Mouse (Mus musculus) bone marrow, adult 2 months (tissue): ENCODE measurements around the gene Krt8. TPM values are rescaled to one million over a fixed set of nuclear protein-coding genes. Genes with fewer than 3 reads are reported as not detected.
A peak's percentile ranks its signal among the peaks of the same experiment; 100 is the strongest.

ENCODE experiments used
- H3K27ac ChIP-seq: fragments of 200-500 bp; 2 replicates; pipeline ENCODE4 v1.5.1; 2012; ENCODE audit warnings: low read depth, mild to moderate bottlenecking, control low read depth, inconsistent platforms, low read length; ENCODE audit not compliant: control insufficient read depth, poor library complexity, insufficient read depth
- H3K4me1 ChIP-seq: fragments of 200-500 bp; 2 replicates; pipeline ENCODE4 v1.6.1; 2011; ENCODE audit warnings: low read length; ENCODE audit not compliant: control insufficient read depth, insufficient read depth
- H3K4me3 ChIP-seq: fragments of 200-500 bp; replicated peaks from 2 replicates; pipeline ENCODE3; 2011; ENCODE audit warnings: mild to moderate bottlenecking, low read depth, low read length, control low read depth; ENCODE audit not compliant: control insufficient read depth
- CTCF ChIP-seq: fragments of 200-500 bp; IDR thresholded peaks from 2 replicates; pipeline ENCODE4 v1.5.1; 2011; ENCODE audit warnings: low read length, control low read depth; ENCODE audit not compliant: control insufficient read depth, insufficient read depth
- POLR2A ChIP-seq: fragments of 200-500 bp; IDR thresholded peaks from 2 replicates; pipeline ENCODE4 v1.6.1; 2011; ENCODE audit warnings: low read depth, mild to moderate bottlenecking, control low read depth, low read length, borderline replicate concordance; ENCODE audit not compliant: control insufficient read depth
- WGBS: fragments of 180-500 bp; shearing (Covaris S2); methylation state at CpG from one replicate; pipeline ENCODE4 v1.1.7; 2018; 5-methylcytosine and 5-hydroxymethylcytosine counted together
- polyA plus RNA-seq: library from polyadenylated mRNA; stranded (reverse); fragments of >200 nt; gene quantifications from 2 replicates; pipeline ENCODE4 v1.2.4, GENCODE M21; 2011; ENCODE audit warnings: low replicate concordance; ENCODE audit not compliant: missing spikeins, insufficient read depth, insufficient read length

The Krt8 gene
- polyA plus RNA-seq, 1 experiment = 1.0 TPM

DNA sequence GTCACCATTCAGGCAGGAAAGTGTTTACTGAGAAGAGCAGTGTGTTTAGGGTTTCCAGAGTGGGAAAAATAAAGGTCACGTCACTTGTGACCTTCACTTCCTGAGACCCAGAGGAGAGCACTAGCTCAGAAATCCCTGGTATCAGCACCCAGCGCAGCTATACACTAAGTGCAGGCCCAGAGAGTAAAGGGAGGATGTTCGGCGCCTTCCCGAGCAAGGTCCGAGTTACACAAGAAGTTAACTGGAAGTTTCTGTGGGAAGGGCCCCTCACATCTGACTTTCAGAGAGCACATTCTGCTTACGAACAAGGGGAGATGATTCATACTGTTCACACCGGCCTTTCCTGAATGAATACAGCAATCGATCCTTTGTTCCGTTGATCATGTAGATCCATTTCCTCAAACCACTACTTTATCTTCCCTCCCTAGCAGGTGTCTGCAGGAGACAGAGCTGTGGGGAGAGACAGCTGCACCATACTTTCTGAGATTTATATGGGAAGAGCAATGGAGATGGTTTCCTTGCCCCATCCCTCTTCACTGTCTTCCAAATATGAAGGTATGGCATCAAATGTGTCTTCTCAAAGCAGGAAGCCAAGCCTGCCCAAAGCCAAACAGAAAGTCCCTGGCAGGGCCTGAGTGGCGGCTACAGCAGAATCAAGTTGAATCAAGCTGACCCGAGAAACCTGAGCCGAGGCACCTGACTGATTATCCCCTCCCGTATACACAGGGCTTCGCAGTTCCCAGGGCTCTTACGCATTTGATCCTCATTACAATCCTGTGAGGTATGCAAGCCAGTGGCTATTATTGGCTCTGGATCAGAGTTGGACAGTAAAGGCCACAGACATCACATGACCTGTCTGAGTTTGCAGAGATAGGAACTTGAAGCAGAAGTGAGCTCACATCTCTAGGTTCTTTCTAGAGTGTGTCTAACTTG lies 30.1 kb upstream of the Krt8 start:
- H3K4me3 ChIP-seq = no peak overlapping the region
- H3K4me1 ChIP-seq = no peaks in the 10 kb centered on the region
- H3K27ac ChIP-seq = no peak overlapping the region
- TF ChIP-seq POLR2A (no peak), CTCF (no peak)
- 83% methylated on average over 16 of the region's 16 CpGs for WGBS

DNA sequence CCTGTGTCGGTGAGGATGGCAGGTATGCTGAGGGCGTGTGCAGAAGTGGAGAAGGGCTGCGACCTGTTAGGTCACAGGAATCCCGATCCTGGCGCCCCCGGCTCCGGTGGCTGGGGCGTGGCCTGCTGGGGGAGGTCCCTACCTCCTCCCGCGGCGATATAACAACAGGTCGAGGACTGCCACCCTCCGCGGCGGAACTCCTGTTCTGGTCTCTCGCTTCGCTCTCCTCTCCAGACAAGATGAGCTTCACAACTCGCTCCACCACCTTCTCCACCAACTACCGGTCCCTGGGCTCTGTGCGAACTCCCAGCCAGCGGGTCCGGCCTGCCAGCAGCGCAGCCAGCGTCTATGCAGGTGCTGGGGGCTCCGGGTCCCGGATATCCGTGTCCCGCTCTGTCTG lies 23.8 kb upstream of the Krt8 start, which contains the start of gene Krt18:
Gene Krt18, plus strand, starts transcription at position 141 of the 400 bp plus-strand sequence.
- Histone ChIP-seq H3K4me3 (peak within 1 kb of the TSS; percentile 57), H3K4me1 (no peaks in the 10 kb centered on the region; the same call in 1 of the 2 replicates), H3K27ac (no peak within 1 kb of the TSS)
- TF ChIP-seq CTCF = no peak
- 0 out of 2 replicates have a peak, but pooled peaks have one; percentile 10 for TF ChIP-seq POLR2A
- 1% methylated on average over 28 of the region's 28 CpGs for WGBS

DNA sequence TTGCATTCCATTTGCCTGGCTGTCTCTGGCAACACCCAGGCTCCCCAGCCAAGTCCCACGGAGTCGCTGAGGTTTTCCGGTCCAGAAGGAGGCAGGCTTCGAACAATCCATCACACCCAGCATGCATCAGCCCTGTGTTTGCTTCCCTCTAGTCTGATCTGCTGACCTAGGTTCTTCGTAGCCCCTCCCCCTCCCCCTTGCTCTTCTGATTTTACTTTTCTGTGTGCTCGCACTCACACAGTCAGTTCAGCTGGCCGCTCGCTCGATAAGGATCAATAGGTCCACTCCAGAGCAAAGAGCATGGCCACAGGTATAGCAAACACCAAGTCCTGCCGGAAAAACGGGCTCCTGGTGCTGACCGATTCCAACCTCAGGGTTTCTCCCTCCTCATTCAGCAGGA lies 22.1 kb upstream of the Krt8 start:
- no peaks in the 10 kb centered on the region; the same call in 1 of the 2 replicates for H3K4me1 ChIP-seq
- no peak overlapping the region for H3K4me3 ChIP-seq
- H3K27ac ChIP-seq = no peak overlapping the region
- TF ChIP-seq CTCF (no peak), POLR2A (no peak)
- WGBS = 29% methylated on average over 12 of the region's 12 CpGs

DNA sequence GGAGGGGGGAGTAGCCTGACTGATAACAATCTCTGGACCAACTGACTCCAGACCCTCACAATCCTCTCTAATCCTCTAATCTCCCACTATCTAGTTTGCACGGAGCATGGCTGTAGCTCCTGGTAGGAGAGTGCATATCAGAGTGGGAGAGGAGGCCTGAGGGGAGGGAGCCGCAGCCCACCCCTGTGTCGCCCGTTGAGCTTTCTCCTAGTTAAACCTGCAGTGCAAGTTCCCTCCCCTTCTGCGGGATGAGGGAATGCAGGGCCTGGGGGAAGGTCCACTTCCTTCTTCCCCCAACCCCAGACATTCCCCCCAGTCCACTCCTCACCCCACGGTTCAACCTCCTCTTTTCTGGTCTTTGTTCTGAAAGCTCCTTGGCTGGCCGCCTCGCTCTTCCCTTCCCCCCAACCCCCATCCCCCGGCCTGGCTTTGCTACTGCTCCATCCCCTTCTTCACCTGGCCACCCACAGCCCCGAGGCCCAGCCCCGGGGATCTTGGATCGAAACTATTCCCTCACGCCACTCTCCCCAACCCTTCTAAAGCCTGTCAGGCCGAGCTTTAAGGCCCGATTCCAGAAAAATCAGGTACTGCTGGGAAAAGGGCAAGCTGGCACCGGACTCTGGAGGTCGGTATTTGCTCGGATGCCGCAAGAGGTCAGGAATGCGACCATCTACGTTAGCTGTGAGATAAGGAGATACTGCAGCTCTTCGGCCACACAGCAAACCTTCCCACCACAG lies 21.0 kb upstream of the Krt8 start:
- Histone ChIP-seq H3K4me1 (peaks cover 2% of the 10 kb centered on the region), H3K27ac (no peak overlapping the region), H3K4me3 (peak overlapping the region; percentile 56)
- TF ChIP-seq CTCF (no peak), POLR2A (no peak)
- WGBS = 15% methylated on average over 22 of the region's 22 CpGs

DNA sequence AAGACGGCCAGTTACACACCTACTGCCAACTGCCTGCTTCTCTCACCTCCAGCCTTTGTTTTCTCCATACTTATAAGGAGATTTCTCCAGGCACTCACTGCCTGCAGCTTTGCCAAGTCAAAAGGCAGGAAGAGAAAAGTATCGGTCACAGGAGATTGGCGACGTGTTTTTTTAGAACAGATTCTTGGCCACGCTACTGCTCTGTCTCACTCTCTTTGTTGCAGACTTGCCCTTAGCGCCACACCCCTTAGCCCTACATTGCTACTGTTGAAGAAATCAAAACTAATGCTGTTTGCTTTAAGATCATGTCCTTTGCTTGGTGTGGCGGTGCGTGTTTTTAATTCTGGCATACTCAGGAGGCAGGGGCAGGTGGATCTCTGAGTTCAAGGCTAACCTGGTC lies 19.6 kb upstream of the Krt8 start:
- TF ChIP-seq POLR2A (no peak), CTCF (no peak)
- Histone ChIP-seq H3K27ac (no peak overlapping the region), H3K4me1 (peaks cover 2% of the 10 kb centered on the region), H3K4me3 (no peak overlapping the region)
- 75% methylated on average over 8 of the region's 8 CpGs for WGBS

DNA sequence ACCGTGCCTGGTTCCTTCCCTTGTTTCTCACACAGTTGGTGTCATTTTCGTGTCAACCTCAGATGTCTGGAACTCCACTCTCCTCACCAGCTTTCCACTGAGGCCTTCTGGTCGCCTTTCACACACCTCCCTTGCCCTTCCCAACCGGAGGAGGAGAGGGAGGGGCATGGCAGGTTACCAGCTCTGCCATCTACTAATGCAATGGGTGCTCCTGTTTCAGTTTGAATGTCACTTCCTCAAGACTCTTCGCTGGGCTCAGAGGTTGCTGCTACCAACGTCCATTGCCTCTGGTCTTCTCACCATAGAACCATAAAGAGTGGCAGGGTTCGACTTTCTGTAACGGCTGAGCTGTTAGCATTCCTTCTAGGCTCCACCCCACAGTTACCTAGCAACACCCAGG lies 18.2 kb upstream of the Krt8 start:
- TF ChIP-seq CTCF (no peak), POLR2A (no peak)
- no peak overlapping the region for H3K4me3 ChIP-seq
- no peak overlapping the region for H3K27ac ChIP-seq
- H3K4me1 ChIP-seq = peaks cover 2% of the 10 kb centered on the region
- 33% methylated on average over 8 of the region's 8 CpGs for WGBS

DNA sequence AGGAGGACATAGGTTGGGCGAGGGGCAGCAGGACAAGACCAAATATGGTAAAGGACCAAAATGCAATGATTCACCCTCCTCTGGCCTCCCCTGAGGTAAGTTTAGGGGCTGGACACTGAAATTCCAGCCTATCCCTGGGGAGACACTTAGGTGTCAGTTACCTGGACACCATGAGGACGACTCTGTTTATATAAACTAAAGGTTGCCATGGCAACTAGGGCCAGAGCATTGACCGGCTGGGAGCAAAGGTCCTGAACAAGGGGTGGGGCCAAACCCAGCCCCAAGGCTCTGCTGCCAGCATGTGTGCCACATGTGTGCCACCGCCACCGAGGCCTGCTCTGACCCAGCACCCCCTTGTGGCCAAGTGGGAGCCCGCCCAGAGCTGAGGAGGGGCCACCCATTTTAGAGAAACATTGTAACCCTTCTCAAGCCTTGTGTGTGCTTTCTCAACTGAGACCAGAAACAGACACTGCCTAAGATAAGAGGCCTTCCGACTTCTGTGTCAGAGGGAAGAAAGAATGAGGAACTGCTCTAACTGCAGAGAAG lies 13.7 kb upstream of the Krt8 start:
- 21% methylated on average over 7 of the region's 7 CpGs for WGBS
- H3K4me3 ChIP-seq = no peak overlapping the region
- H3K27ac ChIP-seq = no peak overlapping the region
- peaks cover 2% of the 10 kb centered on the region; the same call in 1 of the 2 replicates for H3K4me1 ChIP-seq
- peak; percentile 39 for TF ChIP-seq CTCF
- TF ChIP-seq POLR2A = no peak

DNA sequence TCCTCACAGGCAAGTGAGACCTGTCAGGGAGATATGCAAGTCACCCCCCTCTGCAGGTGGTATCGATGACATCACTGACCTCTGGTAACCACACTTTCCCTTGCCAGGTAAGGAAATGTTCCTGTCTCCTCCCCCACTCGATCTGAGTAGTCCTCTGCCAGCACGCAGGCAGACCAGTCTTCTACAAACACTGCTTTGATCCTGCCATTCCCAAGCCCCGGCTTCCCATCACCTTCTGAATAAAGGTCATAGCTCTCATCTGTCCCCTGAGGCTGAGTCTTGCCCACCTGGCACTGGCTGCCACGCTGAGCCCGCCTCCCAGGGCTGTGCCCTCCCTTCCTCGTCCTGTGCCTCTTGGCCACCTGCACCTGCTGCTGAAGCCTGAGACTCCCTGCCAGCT lies 12.5 kb upstream of the Krt8 start:
- no peak for TF ChIP-seq CTCF
- no peak for TF ChIP-seq POLR2A
- no peak overlapping the region for H3K27ac ChIP-seq
- no peak overlapping the region for H3K4me3 ChIP-seq
- WGBS = 51% methylated on average over 7 of the region's 7 CpGs
- H3K4me1 ChIP-seq = peaks cover 2% of the 10 kb centered on the region; the same call in 1 of the 2 replicates
